Mouse (Mus musculus) embryonic facial prominence, embryonic 13.5 days (tissue): ENCODE results near the gene Fbxl18. TPM values are rescaled to one million over a fixed set of nuclear protein-coding genes. Genes with fewer than 3 reads are reported as not detected.

ENCODE experiments used
- ATAC-seq: fragments of 200-750 bp; cut with Nextera tagmentation; 2 replicates; pipeline ENCODE4 v1.8.0; 2017; ENCODE audit warnings: low read depth; ENCODE audit not compliant: insufficient number of reproducible peaks, insufficient read depth, low FRiP score, low TSS enrichment
- H3K27ac ChIP-seq: fragments of 300-500 bp; sonication (generic); 2 replicates; pipeline ENCODE4 v1.5.1; 2015; ENCODE audit warnings: moderate library complexity, mild to moderate bottlenecking, inconsistent platforms
- H3K27me3 ChIP-seq: fragments of 300-500 bp; sonication (generic); 2 replicates; pipeline ENCODE4 v1.6.1; 2015; ENCODE audit warnings: mild to moderate bottlenecking, inconsistent platforms
- H3K36me3 ChIP-seq: fragments of 300-500 bp; sonication (generic); 2 replicates; pipeline ENCODE4 v1.6.1; 2015; ENCODE audit warnings: mild to moderate bottlenecking, inconsistent platforms
- H3K4me1 ChIP-seq: fragments of 300-500 bp; sonication (generic); 2 replicates; pipeline ENCODE4 v1.6.1; 2015; ENCODE audit warnings: inconsistent platforms
- H3K4me2 ChIP-seq: fragments of 300-500 bp; sonication (generic); 2 replicates; pipeline ENCODE4 v1.6.1; 2015; ENCODE audit warnings: moderate library complexity, mild to moderate bottlenecking, inconsistent platforms
- H3K4me3 ChIP-seq: fragments of 300-500 bp; sonication (generic); 2 replicates; pipeline ENCODE4 v1.5.1; 2015; ENCODE audit warnings: mild to moderate bottlenecking, inconsistent platforms
- H3K9ac ChIP-seq: fragments of 300-500 bp; sonication (generic); 2 replicates; pipeline ENCODE4 v1.6.1; 2015; ENCODE audit warnings: mild to moderate bottlenecking, inconsistent platforms
- H3K9me3 ChIP-seq: fragments of 300-500 bp; sonication (generic); 2 replicates; pipeline ENCODE4 v1.6.1; 2016; ENCODE audit warnings: inconsistent platforms
- WGBS: fragments of 180-500 bp; shearing (Covaris S2); methylation state at CpG from one replicate; pipeline ENCODE4 v1.1.7; 2015; ENCODE audit warnings: mixed read lengths; 5-methylcytosine and 5-hydroxymethylcytosine counted together
- polyA plus RNA-seq: library from polyadenylated mRNA; unstranded; fragments of >200 nt; fragmentation: Nextera tagmentation; extraction: Ambion mirVana; gene quantifications from 2 replicates; pipeline ENCODE4 v1.2.1, GENCODE M21; 2015

Gene Fbxl18
- polyA plus RNA-seq, 1 experiment from 2014 or later = 15.0 TPM

DNA sequence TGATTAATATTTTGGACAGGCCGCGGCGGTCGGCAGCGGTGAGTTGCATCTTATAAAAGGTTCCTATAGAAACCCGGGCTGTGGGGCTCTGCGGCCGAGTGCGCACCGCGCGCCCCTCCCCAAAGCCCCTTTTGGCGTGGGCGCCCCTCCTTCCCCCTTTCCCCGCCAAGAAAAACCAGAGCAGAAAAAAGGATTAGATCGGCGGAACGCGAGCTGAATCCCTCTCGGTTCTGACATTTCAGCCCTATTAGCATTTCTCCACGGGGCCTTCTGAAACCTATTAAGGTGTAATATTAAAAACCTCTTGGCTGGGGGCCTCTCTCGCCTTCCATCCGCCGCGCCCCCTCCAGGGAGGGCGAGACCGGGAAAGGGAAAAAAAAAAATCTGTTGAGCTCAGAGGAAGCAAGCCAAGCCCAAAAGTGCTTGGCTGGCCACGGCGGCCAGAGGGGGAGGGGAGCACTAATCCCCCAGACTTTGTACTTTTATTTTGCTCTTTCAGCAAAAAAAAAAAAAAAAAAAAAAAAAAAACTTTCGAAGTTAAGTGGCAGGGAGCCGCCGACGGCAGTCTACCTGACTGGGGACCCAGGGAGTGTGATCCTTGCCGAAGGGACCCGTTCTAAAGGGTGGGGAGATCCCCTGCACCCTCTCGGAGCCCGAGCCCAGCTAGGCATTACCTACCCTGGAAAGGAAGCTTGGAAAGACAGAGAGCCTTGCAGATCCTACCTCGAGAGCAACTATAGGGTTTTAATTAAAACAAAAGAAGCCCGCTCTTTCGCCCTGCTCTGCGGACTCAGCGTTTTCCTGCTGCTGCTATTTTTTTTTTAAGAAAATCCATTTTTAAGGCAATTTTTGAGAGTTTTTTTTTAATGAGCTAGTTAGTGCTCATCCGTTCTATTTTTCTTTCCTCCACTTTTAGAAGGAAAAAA is 76.5 kb downstream of the Fbxl18 start:
- Histone ChIP-seq H3K4me1 (peaks cover 11% of the 10 kb centered on the region; the same call in 1 of the 2 replicates), H3K27me3 (no peaks in the 10 kb centered on the region), H3K4me3 (peak overlapping the region; percentile 98), H3K4me2 (peak overlapping the region; percentile 97), H3K9ac (peak overlapping the region; percentile 100), H3K36me3 (peaks cover 16% of the 10 kb centered on the region), H3K27ac (peak overlapping the region; percentile 100), H3K9me3 (no peaks in the 10 kb centered on the region)
- WGBS = under 1% methylated on average over 43 of the region's 43 CpGs
- ATAC-seq = no peak

DNA sequence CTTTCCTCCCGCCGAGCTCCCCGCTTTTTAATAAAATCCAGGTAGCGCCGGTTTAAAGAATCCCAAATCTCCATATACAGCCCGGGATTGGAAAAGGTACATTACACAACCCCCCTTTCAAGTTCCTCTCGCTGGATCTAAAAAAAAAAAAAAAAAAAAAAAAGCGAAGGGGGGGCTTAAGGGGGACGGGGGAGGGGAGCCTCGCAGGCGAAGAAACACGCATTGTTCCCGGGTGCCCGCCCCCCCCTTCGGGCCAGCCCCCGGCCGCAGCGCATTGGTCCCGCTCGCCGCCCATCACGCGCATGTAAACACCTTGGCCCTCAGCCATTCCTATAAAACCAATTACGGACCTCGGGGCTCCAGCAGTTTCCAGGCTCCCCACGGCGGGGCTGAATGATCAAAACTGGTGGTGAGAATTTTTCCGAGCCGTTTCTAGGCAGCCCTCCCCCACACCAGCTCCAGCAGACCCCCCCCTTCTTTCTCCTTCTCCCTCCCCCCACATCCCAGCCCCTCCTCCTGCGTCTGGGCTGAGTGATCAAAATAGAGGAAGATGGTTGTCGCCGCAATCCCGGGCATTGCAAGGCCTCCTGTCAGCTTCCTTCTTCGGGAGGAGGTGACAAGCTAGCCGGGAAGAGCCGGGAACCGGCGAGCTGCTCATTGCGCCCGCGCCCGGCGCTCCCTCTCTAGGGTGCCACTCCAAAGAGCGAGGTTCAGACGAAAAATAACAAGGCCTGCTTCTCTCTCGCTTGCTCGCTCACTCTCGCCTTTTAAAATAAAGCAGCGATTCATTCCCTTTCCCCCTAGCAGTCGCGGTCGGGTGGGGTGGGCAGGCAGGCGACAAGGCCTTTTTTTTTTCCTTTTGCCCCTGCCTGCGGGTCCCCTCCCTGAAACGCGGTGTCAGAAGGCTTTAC is 77.4 kb downstream of the Fbxl18 start, which contains the start of gene Tnrc18:
TSS of gene Tnrc18 (minus strand) at position 139 of the 911 bp plus-strand sequence.
- peak; percentile 66 for ATAC-seq
- peak within 1 kb of the TSS; percentile 97 for H3K4me2 ChIP-seq

More for the DNA sequence above, 77.4 kb downstream of the Fbxl18 start, which contains the start of gene Tnrc18:
- Histone ChIP-seq H3K36me3 (peaks cover 25% of the 10 kb centered on the region), H3K9me3 (no peaks in the 10 kb centered on the region), H3K4me1 (peaks cover 12% of the 10 kb centered on the region), H3K4me3 (peak within 1 kb of the TSS; percentile 98), H3K27ac (peak within 1 kb of the TSS; percentile 100), H3K27me3 (no peaks in the 10 kb centered on the region), H3K9ac (peak within 1 kb of the TSS; percentile 100)
- WGBS = under 1% methylated on average over 53 of the region's 56 CpGs

Other genes starting within 250 kb of the Fbxl18 start
- gene Slc29a4, start 202.9 kb downstream of the Fbxl18 start, polyA plus RNA-seq = 11.4 and 12.8 TPM in 2 replicates
- 44.0 and 55.7 TPM in 2 replicates for gene Tnrc18, start 77.8 kb downstream of the Fbxl18 start, polyA plus RNA-seq
- gene Actb, start 11.3 kb upstream of the Fbxl18 start, polyA plus RNA-seq = 14,475 and 16,597 TPM in 2 replicates
- 392 and 441 TPM in 2 replicates for gene Fscn1, start 64.9 kb upstream of the Fbxl18 start, polyA plus RNA-seq
- gene Rnf216, start 217.6 kb upstream of the Fbxl18 start, polyA plus RNA-seq = 51.1 and 51.3 TPM in 2 replicates